Mouse (Mus musculus): ENCODE data around the gene Sbno1. TPM values are rescaled to one million over a fixed set of nuclear protein-coding genes. Genes with fewer than 3 reads are reported as not detected.

The Sbno1 gene
- polyA plus RNA-seq, 1 experiment: 488 TPM

- 5% methylated on average over 74 of the region's 77 CpGs for WGBS
- H3K27ac ChIP-seq (ENCODE audit: insufficient read depth, low read depth, low read length): no peak overlapping the region
- H3K4me1 ChIP-seq (ENCODE audit: control insufficient read depth, insufficient read depth, low read length): peaks cover 13% of the 10 kb centered on the region
- peak overlapping the region; percentile 63 for H3K4me3 ChIP-seq (ENCODE audit: insufficient read depth, low read depth, low read length)
- TF ChIP-seq CTCF (IDR thresholded peaks at IDR 0.05; ENCODE audit: insufficient read depth, low read depth, low read length) (no peak), POLR2A (IDR thresholded peaks at IDR 0.05; ENCODE audit: insufficient read depth, low read depth, low read length) (no peak)
These were observed 20.0 kb upstream of the Sbno1 start for GRCm38 (mm10) chr5:124445621-124446293.

GRCm38 (mm10) chr5:124444661-124445561, 19.1 kb upstream of the Sbno1 start:
- Histone ChIP-seq H3K4me3 (ENCODE audit: insufficient read depth, low read depth, low read length) (peak overlapping the region; percentile 63), H3K4me1 (ENCODE audit: control insufficient read depth, insufficient read depth, low read length) (peaks cover 18% of the 10 kb centered on the region), H3K27ac (ENCODE audit: insufficient read depth, low read depth, low read length) (peak overlapping the region; percentile 34)
- TF ChIP-seq POLR2A (IDR thresholded peaks at IDR 0.05; ENCODE audit: insufficient read depth, low read depth, low read length) (peak; percentile 93), CTCF (IDR thresholded peaks at IDR 0.05; ENCODE audit: insufficient read depth, low read depth, low read length) (no peak)
- WGBS: 16% methylated on average over 66 of the region's 66 CpGs

GRCm38 (mm10) chr5:124444208-124444607, 18.4 kb upstream of the Sbno1 start:
- 80% methylated on average over 3 of the region's 3 CpGs for WGBS
- TF ChIP-seq CTCF (IDR thresholded peaks at IDR 0.05; ENCODE audit: insufficient read depth, low read depth, low read length): no peak
- TF ChIP-seq POLR2A (IDR thresholded peaks at IDR 0.05; ENCODE audit: insufficient read depth, low read depth, low read length): no peak
- Histone ChIP-seq H3K4me3 (ENCODE audit: insufficient read depth, low read depth, low read length) (no peak overlapping the region), H3K27ac (ENCODE audit: insufficient read depth, low read depth, low read length) (no peak overlapping the region), H3K4me1 (ENCODE audit: control insufficient read depth, insufficient read depth, low read length) (peaks cover 22% of the 10 kb centered on the region)

- no peak overlapping the region for H3K27ac ChIP-seq (ENCODE audit: insufficient read depth, low read depth, low read length)
- 93% methylated on average over 2 of the region's 2 CpGs for WGBS
These were observed 16.8 kb upstream of the Sbno1 start for GRCm38 (mm10) chr5:124442628-124443027.

GRCm38 (mm10) chr5:124440094-124440701, 14.4 kb upstream of the Sbno1 start:
- under 1% methylated on average over 30 of the region's 30 CpGs for WGBS
- H3K4me1 ChIP-seq (ENCODE audit: control insufficient read depth, insufficient read depth, low read length): peaks cover 14% of the 10 kb centered on the region
- H3K27ac ChIP-seq (ENCODE audit: insufficient read depth, low read depth, low read length): 0 out of 2 replicates have a peak overlapping the region, but pooled peaks have one; percentile 28
- TF ChIP-seq POLR2A (IDR thresholded peaks at IDR 0.05; ENCODE audit: insufficient read depth, low read depth, low read length) (no peak), CTCF (IDR thresholded peaks at IDR 0.05; ENCODE audit: insufficient read depth, low read depth, low read length) (0 out of 2 replicates have a peak, but pooled peaks have one; percentile 15)
- peak overlapping the region; percentile 95 for H3K4me3 ChIP-seq (ENCODE audit: insufficient read depth, low read depth, low read length)

More at GRCm38 (mm10) chr5:124442628-124443027, 16.8 kb upstream of the Sbno1 start:
- TF ChIP-seq CTCF (IDR thresholded peaks at IDR 0.05; ENCODE audit: insufficient read depth, low read depth, low read length): no peak
- no peak for TF ChIP-seq POLR2A (IDR thresholded peaks at IDR 0.05; ENCODE audit: insufficient read depth, low read depth, low read length)
- Histone ChIP-seq H3K4me1 (ENCODE audit: control insufficient read depth, insufficient read depth, low read length) (peaks cover 22% of the 10 kb centered on the region), H3K4me3 (ENCODE audit: insufficient read depth, low read depth, low read length) (no peak overlapping the region)

GRCm38 (mm10) chr5:124439447-124440093, 13.8 kb upstream of the Sbno1 start, which contains the start of gene Kmt5a:
Gene Kmt5a (plus strand): TSS chr5:124439930.
- 1% methylated on average over 34 of the region's 34 CpGs for WGBS
- H3K27ac ChIP-seq (ENCODE audit: insufficient read depth, low read depth, low read length): 0 out of 2 replicates have a peak within 1 kb of the TSS, but pooled peaks have one; percentile 28
- TF ChIP-seq CTCF (IDR thresholded peaks at IDR 0.05; ENCODE audit: insufficient read depth, low read depth, low read length) (peak; percentile 36; the same call in 1 of the 2 replicates), POLR2A (IDR thresholded peaks at IDR 0.05; ENCODE audit: insufficient read depth, low read depth, low read length) (no peak)
- H3K4me3 ChIP-seq (ENCODE audit: insufficient read depth, low read depth, low read length): peak within 1 kb of the TSS; percentile 95
- H3K4me1 ChIP-seq (ENCODE audit: control insufficient read depth, insufficient read depth, low read length): peaks cover 11% of the 10 kb centered on the region

GRCm38 (mm10) chr5:124438746-124439145, 12.9 kb upstream of the Sbno1 start:
- Histone ChIP-seq H3K4me3 (ENCODE audit: insufficient read depth, low read depth, low read length) (no peak overlapping the region), H3K27ac (ENCODE audit: insufficient read depth, low read depth, low read length) (no peak overlapping the region), H3K4me1 (ENCODE audit: control insufficient read depth, insufficient read depth, low read length) (peaks cover 10% of the 10 kb centered on the region)
- TF ChIP-seq CTCF (IDR thresholded peaks at IDR 0.05; ENCODE audit: insufficient read depth, low read depth, low read length): no peak
- no peak for TF ChIP-seq POLR2A (IDR thresholded peaks at IDR 0.05; ENCODE audit: insufficient read depth, low read depth, low read length)
- 71% methylated on average over 5 of the region's 5 CpGs for WGBS

GRCm38 (mm10) chr5:124438229-124438628, 12.4 kb upstream of the Sbno1 start:
- TF ChIP-seq CTCF (IDR thresholded peaks at IDR 0.05; ENCODE audit: insufficient read depth, low read depth, low read length) (no peak), POLR2A (IDR thresholded peaks at IDR 0.05; ENCODE audit: insufficient read depth, low read depth, low read length) (no peak)
- 83% methylated on average over 5 of the region's 5 CpGs for WGBS
- Histone ChIP-seq H3K4me3 (ENCODE audit: insufficient read depth, low read depth, low read length) (no peak overlapping the region), H3K27ac (ENCODE audit: insufficient read depth, low read depth, low read length) (no peak overlapping the region), H3K4me1 (ENCODE audit: control insufficient read depth, insufficient read depth, low read length) (peaks cover 10% of the 10 kb centered on the region)

All from olfactory bulb, adult 2 months (tissue).